In the genomic region with DNA sequence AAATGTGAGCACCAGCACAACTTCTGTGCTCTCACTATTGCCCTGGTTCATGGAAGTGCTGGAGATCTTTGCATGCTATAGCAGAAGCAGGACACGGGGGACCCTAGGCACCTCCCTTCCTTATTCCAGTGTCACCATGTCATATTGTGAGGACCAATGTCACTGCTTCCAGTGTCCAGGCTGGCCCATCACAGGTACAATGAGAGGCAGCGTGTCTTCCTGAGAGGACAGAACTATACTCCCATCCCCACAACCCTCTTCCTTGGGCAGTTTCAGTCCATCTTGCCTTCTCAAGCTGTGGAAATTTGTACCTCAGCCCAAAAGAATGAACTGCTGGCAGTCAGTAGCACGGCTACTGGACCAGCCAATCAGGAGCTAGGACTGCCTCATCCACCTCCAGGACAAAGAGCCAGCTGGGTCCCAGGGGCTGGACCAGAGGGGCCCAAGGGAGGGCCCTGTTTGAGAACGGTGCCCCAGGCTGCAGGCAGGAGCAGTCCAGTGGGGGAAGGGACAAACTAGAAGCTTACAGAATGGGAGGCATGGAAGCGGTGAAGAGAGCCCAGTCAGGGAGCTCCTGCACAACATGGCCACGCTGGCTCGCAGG, we compare ENCODE assay signal across 9 mouse cellular contexts. TPM values are rescaled to one million over a fixed set of nuclear protein-coding genes. Genes with fewer than 3 reads are reported as not detected.
DNase-seq lines count a peak whose midpoint lies in the region; ATAC-seq and TF ChIP-seq lines count a peak whose summit lies in the region.
"Had no signal": no experiment of that assay in that cellular context is flagged by ENCODE, and none has a peak within 500 bp of the region (broad histone marks: within the 10 kb centered on the region; RNA-seq: fewer than 3 reads in every experiment).

No protein-coding gene starts in this region.

- DNase-seq in layer of hippocampus, adult 9-11 months: peak; percentile 47
- no peak for DNase-seq in layer of hippocampus, postnatal 25 days (ENCODE audit: extremely low spot score in 1 of 2, low spot score in 1 of 2)
- DNase-seq in adrenal gland, postnatal 36 days: peak; percentile 42 to 72
- peak; percentile 39 for DNase-seq in forelimb bud, embryonic 11.5 days (ENCODE audit: low read depth, low spot score)
- DNase-seq in hindbrain, embryonic 11.5 days (ENCODE audit: low spot score): peak; percentile 81
- DNase-seq in lung, adult 2 months: no peak
- DNase-seq in retina, postnatal 1 day: peak; percentile 86
- no peak for DNase-seq in cerebellum, adult 9-11 months

- H3K9ac ChIP-seq in hindbrain, embryonic 11.5 days (ENCODE audit: low read depth, low read length): peak overlapping the region; percentile 36; the same call in 1 of the 2 replicates

- H3K27me3 ChIP-seq in hindbrain, embryonic 11.5 days (ENCODE audit: control insufficient read depth, insufficient read depth, low read length): no peaks in the 10 kb centered on the region

- ATAC-seq in hindbrain, embryonic 11.5 days (ENCODE audit: low FRiP score): peak; percentile 95

- no peak overlapping the region for H3K4me2 ChIP-seq in hindbrain, embryonic 11.5 days (replicated peaks; ENCODE audit: low read depth, low read length)

- peak; percentile 24; the same call in 1 of the 2 replicates for TF ChIP-seq POLR2A in lung, adult 2 months (IDR thresholded peaks at IDR 0.05; ENCODE audit: borderline replicate concordance, extremely low read depth, low read depth, low read length)

- no peak overlapping the region for H3K4me3 ChIP-seq in hindbrain, embryonic 11.5 days (ENCODE audit: low read depth, low read length)
- H3K4me3 ChIP-seq in lung, adult 2 months (replicated peaks; ENCODE audit: extremely low read depth, low read depth, low read length): no peak overlapping the region

- no peaks in the 10 kb centered on the region for H3K9me3 ChIP-seq in hindbrain, embryonic 11.5 days (ENCODE audit: control insufficient read depth, low read length)
- H3K9me3 ChIP-seq: G1E had no signal

- no peak for TF ChIP-seq CTCF in lung, adult 2 months (IDR thresholded peaks at IDR 0.05; ENCODE audit: insufficient read depth, low read length)

- peaks cover 12% of the 10 kb centered on the region for H3K4me1 ChIP-seq in hindbrain, embryonic 11.5 days (replicated peaks; ENCODE audit: control insufficient read depth, insufficient read depth, low read length)
- H3K4me1 ChIP-seq in lung, adult 2 months (ENCODE audit: control insufficient read depth, insufficient read depth, low read length): peaks cover 22% of the 10 kb centered on the region

- WGBS in hindbrain, embryonic 11.5 days: 30% methylated on average over 7 of the region's 7 CpGs
- 60% methylated on average over 7 of the region's 7 CpGs for WGBS in lung, adult 2 months

- no peaks in the 10 kb centered on the region for H3K36me3 ChIP-seq in hindbrain, embryonic 11.5 days (ENCODE audit: control insufficient read depth, insufficient read depth, low read length)

- H3K27ac ChIP-seq in hindbrain, embryonic 11.5 days (ENCODE audit: low read depth, low read length): peak overlapping the region; percentile 78

RNA-seq across cellular contexts. Expression of gene Prkcd, which starts 31.8 kb away (rescaled TPM):
- total RNA-seq in layer of hippocampus, postnatal 25 days (2021): 10 to 100 TPM; 27.3 to 30.6 TPM
- 100 to 1,000 TPM; 101 to 162 TPM for total RNA-seq in adrenal gland, postnatal 36 days (2021)
- 27.4 and 29.4 TPM in 2 replicates for polyA plus RNA-seq in hindbrain, embryonic 11.5 days (2014; fragmentation: Nextera tagmentation; extraction: Ambion mirVana)
- 111 and 134 TPM in 2 replicates for polyA plus RNA-seq in lung, adult 2 months (2012; rRNA removed)

RNA-seq across cellular contexts. Expression of gene Tkt, which starts 46.0 kb away (rescaled TPM):
- 100 to 1,000 TPM; 159 to 182 TPM for total RNA-seq in layer of hippocampus, postnatal 25 days (2021)
- 1,000 to 10,000 TPM; 1,323 to 1,442 TPM for total RNA-seq in adrenal gland, postnatal 36 days (2021)
- 65.8 and 131 TPM in 2 replicates for polyA plus RNA-seq in hindbrain, embryonic 11.5 days (2014; fragmentation: Nextera tagmentation; extraction: Ambion mirVana)
- 223 and 271 TPM in 2 replicates for polyA plus RNA-seq in lung, adult 2 months (2012; rRNA removed)

RNA-seq across cellular contexts. Expression of gene Rft1, which starts 60.0 kb away (rescaled TPM):
- 10 to 100 TPM; 10.1 to 11.3 TPM for total RNA-seq in layer of hippocampus, postnatal 25 days (2021)
- 10 to 100 TPM; 25.5 to 33.2 TPM for total RNA-seq in adrenal gland, postnatal 36 days (2021)
- polyA plus RNA-seq in hindbrain, embryonic 11.5 days (2014; fragmentation: Nextera tagmentation; extraction: Ambion mirVana): 13.2 and 13.6 TPM in 2 replicates
- polyA plus RNA-seq in lung, adult 2 months (2012; rRNA removed): 10.1 and 18.7 TPM in 2 replicates

Comparison
In these comparisons a context has a peak if more than half of its experiments do, and no peak if none do; other contexts are left out.
1. DNase-seq: peak in layer of hippocampus, adult 9-11 months (single experiment), adrenal gland, postnatal 36 days (2 of 2), forelimb bud, embryonic 11.5 days (single experiment), hindbrain, embryonic 11.5 days (single experiment) and retina, postnatal 1 day (single experiment); none in layer of hippocampus, postnatal 25 days (0 of 2), lung, adult 2 months (single experiment) and cerebellum, adult 9-11 months (single experiment).
2. RNA of gene Tkt, which starts 46.0 kb away (total RNA-seq): 1,323 to 1,442 TPM in adrenal gland, postnatal 36 days; 159 to 182 TPM in layer of hippocampus, postnatal 25 days; every median in the first group is over 4 times any median in the second.